Mouse (Mus musculus) adrenal gland, adult 8-10 months (tissue): ENCODE measurements around the gene Kcnc3. TPM values are rescaled to one million over a fixed set of nuclear protein-coding genes. Genes with fewer than 3 reads are reported as not detected.
A peak's percentile ranks its signal among the peaks of the same experiment; 100 is the strongest.

Experiments used
- DNase-seq: peaks from one replicate; pipeline ENCODE4 v3.0.0; 2022
- total RNA-seq, 4 experiments: library from RNA; stranded (reverse); gene quantifications; 2 replicates each; pipeline ENCODE4 v1.2.4; 2022

Kcnc3 gene
- 10 to 100 TPM in 1 of 4 experiments, 1 to 10 TPM in 3; 4.7 to 11.1 (median 7.8) TPM for total RNA-seq

- peak; percentile 88 for DNase-seq
Observed at GRCm38 (mm10) chr7:44590402-44591347, at the start of gene Kcnc3. Gene Kcnc3 (plus strand): TSS chr7:44590664.

DNA sequence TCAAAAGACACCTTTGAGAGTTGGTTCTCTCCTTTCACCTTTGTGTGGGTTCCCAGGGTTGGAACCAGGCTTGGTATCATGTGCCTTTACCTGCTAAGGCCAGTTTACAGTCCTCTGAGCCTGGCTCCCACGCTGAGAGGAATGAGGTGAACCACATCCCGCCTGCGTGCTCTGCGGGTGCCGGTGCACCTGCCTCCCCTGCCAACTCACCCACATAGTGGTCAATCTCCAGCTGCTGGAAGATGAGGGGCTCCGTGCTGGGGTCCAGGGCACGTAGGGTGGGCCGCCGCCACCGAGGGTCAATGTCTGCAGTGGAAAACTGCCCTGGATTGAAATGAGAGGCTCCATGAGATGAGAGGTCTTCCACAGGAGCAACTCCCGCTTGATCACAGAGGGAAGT lies 47.9 kb upstream of the Kcnc3 start:
- no peak for DNase-seq

- DNase-seq = no peak
Observed at GRCm38 (mm10) chr7:44543071-44543470, 47.4 kb upstream of the Kcnc3 start.

DNA sequence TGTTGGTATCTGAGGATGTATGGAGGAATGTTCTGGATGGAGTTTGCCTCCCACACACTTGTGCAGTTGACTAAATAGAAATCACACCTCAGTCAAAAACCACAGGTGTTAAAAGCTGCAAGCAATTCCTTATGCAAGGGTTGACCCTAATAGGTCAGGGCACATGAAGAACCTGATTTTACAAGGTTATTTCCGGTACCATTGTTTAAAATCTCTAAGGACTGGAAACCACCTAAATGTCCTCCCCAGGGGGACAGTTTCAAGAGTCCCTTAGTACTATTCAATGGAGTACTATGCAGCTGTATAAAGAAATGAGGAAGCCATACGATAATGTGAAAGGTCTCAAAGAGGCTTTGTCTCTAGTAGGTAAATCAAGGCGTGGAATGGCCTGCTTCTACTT lies 44.2 kb upstream of the Kcnc3 start:
- no peak for DNase-seq

DNA sequence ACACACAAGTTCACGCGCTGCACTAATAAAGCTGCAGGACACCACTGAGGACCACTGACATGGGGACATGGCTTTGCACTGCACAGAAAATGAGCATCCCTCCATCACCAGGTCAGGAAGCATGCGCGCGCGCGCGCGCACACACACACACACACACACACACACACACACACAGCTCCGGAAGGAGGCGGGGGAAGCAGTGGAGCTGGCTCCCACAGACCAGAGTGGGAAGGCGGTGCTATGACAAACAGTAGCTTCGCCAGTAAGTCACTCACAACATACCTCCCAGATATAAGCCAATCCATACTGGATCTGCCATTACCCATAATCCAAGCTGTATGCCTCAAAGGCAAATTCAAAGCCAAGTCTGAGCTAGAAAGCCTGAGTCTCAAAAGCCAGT lies 43.4 kb upstream of the Kcnc3 start:
- no peak for DNase-seq

GRCm38 (mm10) chr7:44547725-44548124 lies 42.7 kb upstream of the Kcnc3 start:
- DNase-seq = no peak

GRCm38 (mm10) chr7:44548497-44549087 lies 41.9 kb upstream of the Kcnc3 start, which contains the start of gene Pold1:
Gene Pold1 (minus strand): TSS chr7:44548849.
- peak; percentile 99 for DNase-seq

DNA sequence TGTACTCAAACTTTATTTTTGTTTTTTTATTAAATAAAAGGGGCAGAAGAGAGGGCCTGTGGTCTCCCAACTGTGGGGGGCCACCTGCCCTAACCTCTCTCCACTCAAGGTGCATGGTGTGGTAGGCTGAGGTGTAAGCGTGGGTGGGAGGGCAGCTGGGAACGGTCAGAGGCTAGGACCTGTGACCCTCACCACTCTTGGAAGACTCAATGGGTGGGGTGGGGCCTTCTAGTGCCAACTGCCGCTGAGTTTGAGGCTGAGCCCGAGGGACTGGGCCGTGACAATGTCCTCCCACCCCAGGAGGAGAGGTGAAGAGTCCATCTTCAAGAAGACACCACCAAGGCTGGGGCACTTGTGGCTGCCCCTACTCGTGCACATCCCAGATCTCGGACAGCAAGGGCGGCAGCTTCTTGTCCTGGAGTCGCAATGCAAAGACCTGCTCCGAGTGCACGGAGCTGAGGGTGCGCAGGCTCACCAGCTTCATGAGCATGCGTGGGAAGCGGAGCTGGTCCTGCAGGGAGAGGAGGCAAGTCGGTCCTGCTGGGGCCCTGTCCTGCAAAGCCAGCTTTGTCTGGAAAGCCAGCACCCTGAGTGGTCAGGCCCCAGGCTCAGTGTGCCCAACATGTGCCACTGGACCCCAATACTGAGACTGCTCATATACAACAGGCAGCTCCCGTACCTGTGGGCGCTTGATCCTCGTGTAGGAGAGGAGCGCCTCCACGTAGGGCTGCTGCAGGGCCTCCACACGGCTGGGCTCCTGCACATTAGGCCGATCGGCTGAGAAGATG lies 40.6 kb upstream of the Kcnc3 start:
- DNase-seq = no peak

DNA sequence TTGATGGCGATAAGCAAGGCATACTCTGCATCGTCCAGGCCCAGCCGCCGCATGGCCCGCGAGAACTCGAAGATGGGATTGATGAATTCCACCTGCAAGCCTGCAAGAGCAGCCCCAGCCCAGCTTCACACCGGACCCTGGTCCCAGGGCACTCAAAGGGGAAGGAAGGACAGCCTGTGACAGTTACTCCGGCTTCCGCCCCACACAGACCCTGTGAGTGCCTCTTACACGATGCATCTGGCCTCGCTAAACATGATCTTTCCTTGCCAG lies 40.1 kb upstream of the Kcnc3 start:
- no peak for DNase-seq

DNA sequence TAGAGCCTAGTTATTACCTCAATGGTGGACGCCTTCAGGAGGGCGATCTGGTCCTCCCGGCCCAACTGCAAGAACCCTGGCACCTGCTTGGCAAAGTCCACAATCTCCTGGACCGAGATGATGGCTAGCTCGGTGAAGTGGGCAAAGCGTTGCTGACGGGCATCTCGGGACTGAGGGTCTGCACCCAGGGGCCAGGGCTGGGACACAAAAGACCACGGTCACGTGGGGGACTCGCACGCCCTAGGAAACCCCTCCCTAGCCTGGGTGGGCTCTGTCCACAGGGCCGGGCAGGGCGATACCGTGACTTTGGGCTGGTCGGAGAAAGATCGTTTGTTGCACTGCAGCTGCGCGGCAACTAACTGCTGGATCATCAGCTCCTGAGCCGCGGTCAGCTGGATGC lies 39.2 kb upstream of the Kcnc3 start:
- no peak for DNase-seq

DNA sequence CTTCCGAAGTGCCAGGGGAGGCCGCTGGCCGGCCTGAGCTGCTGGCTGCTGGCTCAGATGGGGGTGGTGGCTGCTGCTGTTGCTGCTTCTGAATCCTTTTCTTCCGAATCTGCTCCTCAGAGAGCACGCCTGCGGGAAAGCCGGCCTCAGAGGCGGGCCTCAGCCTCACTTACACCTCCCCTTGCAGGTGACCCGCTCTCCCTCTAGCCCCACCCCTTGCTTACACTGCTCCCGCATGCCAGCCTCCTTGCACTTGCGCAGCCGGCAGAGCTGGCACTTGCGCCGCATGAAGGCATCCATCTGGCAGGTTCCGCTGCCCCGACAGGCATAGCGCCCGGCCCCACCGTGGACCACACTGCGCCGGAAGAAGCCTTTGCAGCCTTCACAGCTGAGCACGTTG lies 38.7 kb upstream of the Kcnc3 start:
- DNase-seq = no peak

- DNase-seq = no peak
Observed at GRCm38 (mm10) chr7:44552141-44552908, 38.1 kb upstream of the Kcnc3 start.

DNA sequence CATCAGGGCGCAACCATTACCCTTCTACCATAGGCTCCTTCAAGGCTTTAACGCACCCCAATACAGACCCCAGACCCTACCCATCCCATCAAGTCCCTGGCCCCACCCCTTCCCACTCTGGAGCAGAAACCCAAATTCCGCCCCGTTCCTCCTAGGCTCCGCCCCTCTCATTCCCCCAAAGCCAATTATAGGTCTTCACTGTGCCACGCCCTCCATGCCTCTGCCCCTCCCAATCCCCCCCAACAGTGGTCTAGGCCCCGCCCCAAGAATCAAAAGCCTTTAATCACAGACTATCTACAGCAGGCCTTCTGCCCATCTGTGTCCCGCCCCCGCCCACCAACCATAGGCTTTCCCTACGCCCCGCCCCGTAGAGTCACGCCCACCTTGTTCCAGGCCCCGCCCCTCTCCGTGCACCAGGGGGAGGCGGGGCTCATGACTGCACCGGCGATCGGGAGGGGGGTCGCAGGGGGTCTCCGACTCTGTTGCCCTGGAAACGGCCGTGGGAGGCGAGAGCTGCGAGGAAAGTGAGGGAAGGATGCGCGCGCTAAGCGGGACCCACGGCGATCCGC lies 37.2 kb upstream of the Kcnc3 start:
- peak; percentile 72 for DNase-seq

DNA sequence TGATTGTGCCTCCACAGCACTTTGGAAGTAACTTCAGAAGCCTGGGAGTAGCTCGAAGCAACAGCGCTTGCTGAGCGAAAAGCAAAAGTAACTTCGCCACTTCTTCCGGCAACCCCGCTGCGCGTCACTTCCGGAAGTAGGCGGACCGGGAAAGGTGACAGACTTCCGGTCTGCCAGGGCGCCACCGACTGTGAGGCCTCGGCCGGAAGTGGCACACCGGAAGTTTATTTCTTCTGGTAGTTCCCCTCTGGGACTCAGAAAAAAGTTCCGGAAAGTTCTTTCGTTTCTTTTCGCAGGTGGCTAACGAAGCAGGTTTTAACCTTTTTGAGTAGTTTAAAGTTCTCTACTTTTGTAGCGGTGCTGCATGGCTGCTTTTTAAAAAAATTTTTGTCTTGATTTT lies 36.6 kb upstream of the Kcnc3 start, which contains the start of gene Nr1h2:
Gene Nr1h2 (minus strand): TSS at position 126 of the 400 bp plus-strand sequence.
- peak; percentile 96 for DNase-seq

DNA sequence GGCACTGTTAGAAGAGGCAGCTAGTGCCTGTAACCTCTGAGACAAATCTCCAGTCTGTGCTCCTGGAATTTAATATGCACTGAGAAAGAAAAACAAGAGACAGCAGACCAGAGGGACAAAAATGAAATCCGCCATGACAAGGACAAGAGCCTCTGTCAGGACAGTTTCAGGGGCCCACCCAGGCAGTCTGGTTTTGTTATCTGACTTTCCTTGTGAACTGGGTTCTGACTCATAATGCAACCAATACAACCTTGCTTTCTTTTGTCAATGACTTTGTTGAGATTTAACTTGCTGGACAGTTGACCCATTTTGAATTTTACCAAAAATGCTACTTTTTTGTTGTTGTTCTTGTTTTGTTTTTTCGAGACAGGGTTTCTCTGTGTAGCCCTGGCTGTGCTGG lies 32.8 kb upstream of the Kcnc3 start:
- DNase-seq = no peak

GRCm38 (mm10) chr7:44560435-44561400 lies 29.7 kb upstream of the Kcnc3 start:
- DNase-seq = peak; percentile 48

DNA sequence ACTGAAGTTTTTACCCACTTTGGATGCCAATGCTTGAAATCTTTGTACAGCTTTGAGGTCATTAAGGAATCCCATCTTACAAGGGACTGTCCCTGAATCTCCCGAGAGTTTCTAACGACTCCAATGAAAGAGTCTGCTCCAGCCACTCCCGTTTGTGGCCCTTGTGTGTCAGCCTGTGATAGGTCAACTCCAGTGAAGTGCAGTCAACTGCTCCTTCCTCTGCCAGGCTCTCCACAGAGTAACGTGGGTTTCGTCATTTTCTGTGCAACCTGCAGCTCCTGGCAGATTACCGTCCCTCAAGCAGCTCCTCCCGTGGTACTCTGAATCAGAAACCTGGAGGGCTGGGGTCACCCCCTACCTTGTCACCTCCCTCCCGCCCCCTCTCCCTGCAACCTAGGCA lies 27.2 kb upstream of the Kcnc3 start:
- DNase-seq = no peak

- no peak for DNase-seq
Observed at GRCm38 (mm10) chr7:44564486-44564885, 26.0 kb upstream of the Kcnc3 start.

DNA sequence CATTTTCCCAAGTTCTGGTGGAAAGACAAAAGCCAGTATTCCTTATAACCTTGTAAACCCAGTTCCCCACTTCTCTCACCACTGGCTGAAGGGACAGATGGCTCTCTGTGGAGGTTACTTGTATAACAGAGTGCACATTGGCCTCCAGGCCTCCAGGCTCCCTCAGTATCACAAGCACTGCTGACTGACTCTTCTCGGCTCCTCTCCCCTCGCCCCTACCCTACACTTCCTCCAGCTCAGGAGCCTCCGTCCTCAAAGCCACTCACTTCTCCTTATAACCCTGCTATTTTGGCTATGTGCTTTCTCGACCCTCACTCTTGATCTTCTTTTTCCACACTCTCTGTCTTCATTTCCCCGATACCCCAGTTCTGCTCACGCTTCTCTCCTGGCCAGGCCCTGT lies 25.1 kb upstream of the Kcnc3 start:
- DNase-seq = no peak

- DNase-seq = no peak
Observed at GRCm38 (mm10) chr7:44568803-44569202, 21.7 kb upstream of the Kcnc3 start.

DNA sequence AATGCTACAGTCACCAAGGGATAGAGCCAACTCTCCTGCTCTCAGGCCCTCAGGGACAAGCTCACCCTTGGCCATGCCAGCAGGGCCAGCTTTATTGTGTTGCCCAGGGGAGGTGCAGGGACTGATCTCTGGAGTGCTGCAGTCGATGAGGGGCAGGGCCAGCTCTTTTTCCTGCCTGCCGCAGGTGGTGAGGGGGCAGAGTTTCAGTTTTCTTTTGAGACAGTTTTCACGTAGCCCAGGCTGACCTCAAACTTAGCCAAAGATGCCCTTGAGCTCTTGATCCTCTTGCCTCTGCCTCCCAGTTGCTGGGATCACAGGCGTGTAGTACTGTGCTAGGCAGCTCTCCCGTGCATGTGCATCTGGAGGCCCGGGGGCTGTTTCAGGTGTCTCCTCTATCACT lies 19.5 kb upstream of the Kcnc3 start:
- no peak for DNase-seq
